Mouse (Mus musculus): ENCODE measurements at regions not wholly inside any gene's neighbourhood (a gene's known extent, or its start where the extent isn't known, plus 50 kb on each side); places are given as distances from the start of the nearest gene placed in this dataset.

DNA sequence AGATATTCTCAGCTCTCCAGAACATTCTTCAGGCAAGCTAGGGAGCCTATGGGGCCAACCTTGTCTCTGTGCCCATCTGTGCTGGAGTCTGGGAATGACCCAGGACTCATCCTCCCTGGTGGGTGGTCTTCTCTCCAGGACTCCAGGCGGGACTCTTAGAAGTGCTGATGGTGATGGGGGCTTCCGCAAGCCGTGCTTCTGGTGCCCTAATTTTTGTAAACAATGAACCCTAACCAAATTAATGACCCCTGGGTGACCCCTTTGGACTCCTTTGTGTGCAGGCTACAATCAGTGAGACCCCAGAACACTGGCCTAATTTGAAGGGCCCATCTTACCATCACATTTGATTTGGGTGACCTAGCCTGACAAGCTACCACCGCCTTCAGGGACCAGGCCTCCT lies 71.0 kb upstream of the Ccnd1 start:
- H3K4me3 ChIP-seq (ENCODE audit: low read depth, low read length), result no peak overlapping the region
- ATAC-seq (replicated peaks; ENCODE audit: insufficient number of reproducible peaks, low FRiP score, low TSS enrichment, low read depth) (no peak), DNase-seq (ENCODE audit: low spot score) (no peak)
- H3K36me3 ChIP-seq (replicated peaks; ENCODE audit: control insufficient read depth, insufficient read depth, low read depth, low read length), result no peaks in the 10 kb centered on the region
- no peak overlapping the region for H3K27ac ChIP-seq (replicated peaks; ENCODE audit: low read depth, low read length)
- H3K9ac ChIP-seq (replicated peaks; ENCODE audit: low read length), result no peak overlapping the region
- H3K4me1 ChIP-seq (ENCODE audit: control insufficient read depth, insufficient read depth, low read length), result no peaks in the 10 kb centered on the region
- no peak overlapping the region for H3K4me2 ChIP-seq (ENCODE audit: low read depth, low read length)
- 43% methylated on average over 4 of the region's 4 CpGs for WGBS
- no peaks in the 10 kb centered on the region for H3K9me3 ChIP-seq (replicated peaks; ENCODE audit: control insufficient read depth, low read length)
- no peaks in the 10 kb centered on the region for H3K27me3 ChIP-seq (ENCODE audit: control insufficient read depth, insufficient read depth, low read length)

DNA sequence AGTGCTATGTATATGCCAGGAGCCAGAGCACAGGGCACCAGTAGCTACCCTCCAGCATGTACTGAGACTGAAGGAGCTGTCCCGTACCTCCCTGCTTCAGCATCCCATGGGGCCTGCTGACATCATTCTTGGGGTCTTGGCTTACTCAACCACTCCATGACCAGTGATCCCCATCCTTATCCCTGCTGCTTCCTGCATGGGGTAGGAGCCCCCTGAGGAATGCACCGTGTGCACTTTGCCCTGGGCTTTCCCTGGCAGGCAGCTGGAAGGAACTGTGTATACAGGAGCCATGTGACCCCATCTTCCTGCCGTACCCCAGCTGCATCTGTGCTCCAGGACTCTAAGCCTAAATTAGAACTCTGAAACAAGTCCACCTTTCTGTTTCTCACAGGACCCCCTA lies 70.3 kb upstream of the Ccnd1 start:
- ATAC-seq (replicated peaks; ENCODE audit: insufficient number of reproducible peaks, low FRiP score, low TSS enrichment, low read depth) (no peak), DNase-seq (ENCODE audit: low spot score) (no peak)
- Histone ChIP-seq H3K4me2 (ENCODE audit: low read depth, low read length) (no peak overlapping the region), H3K4me3 (ENCODE audit: low read depth, low read length) (no peak overlapping the region), H3K27me3 (ENCODE audit: control insufficient read depth, insufficient read depth, low read length) (no peaks in the 10 kb centered on the region), H3K36me3 (replicated peaks; ENCODE audit: control insufficient read depth, insufficient read depth, low read depth, low read length) (no peaks in the 10 kb centered on the region), H3K9me3 (replicated peaks; ENCODE audit: control insufficient read depth, low read length) (no peaks in the 10 kb centered on the region), H3K9ac (replicated peaks; ENCODE audit: low read length) (no peak overlapping the region), H3K27ac (replicated peaks; ENCODE audit: low read depth, low read length) (no peak overlapping the region), H3K4me1 (ENCODE audit: control insufficient read depth, insufficient read depth, low read length) (no peaks in the 10 kb centered on the region)
- WGBS, result 51% methylated on average over 3 of the region's 3 CpGs

DNA sequence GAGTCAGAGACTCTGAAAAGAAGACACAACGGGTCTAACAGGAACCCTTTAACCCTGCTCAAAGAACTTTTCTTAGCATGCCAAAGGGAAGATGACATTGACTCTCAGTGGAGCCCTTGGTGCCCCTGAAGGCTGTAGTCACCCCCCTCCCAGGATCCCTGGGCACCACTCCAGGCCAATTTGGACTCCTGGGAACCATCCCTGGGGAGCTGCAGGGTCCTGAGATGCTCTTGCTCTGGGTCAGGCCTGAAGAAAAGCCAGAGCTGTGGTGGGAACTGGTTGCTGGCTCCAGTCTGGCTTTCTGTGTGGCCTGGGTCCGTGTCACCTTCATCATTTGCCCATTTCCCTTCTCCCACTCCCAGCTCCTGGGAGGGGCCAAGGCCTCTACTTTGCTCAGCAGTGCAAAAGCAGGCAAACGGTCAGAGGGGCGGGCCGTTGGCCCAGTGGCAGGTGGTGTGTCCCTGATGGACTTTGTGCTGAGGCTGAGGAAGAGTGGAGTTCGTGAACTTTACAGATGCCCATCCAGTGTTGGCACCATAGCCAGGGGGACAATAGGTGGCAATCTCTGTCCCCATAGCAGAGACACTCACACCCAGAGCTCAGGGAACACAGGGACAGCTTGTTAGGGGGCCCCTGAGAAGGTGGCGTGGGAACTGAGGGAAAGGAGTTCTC lies 69.1 kb upstream of the Ccnd1 start:
- no peaks in the 10 kb centered on the region for H3K27me3 ChIP-seq (ENCODE audit: control insufficient read depth, insufficient read depth, low read length)
- no peak overlapping the region for H3K9ac ChIP-seq (replicated peaks; ENCODE audit: low read length)
- H3K4me1 ChIP-seq (ENCODE audit: control insufficient read depth, insufficient read depth, low read length), result no peaks in the 10 kb centered on the region
- DNase-seq (ENCODE audit: low spot score) (no peak), ATAC-seq (replicated peaks; ENCODE audit: insufficient number of reproducible peaks, low FRiP score, low TSS enrichment, low read depth) (no peak)
- no peak overlapping the region for H3K4me2 ChIP-seq (ENCODE audit: low read depth, low read length)
- 76% methylated on average over 7 of the region's 7 CpGs for WGBS
- no peaks in the 10 kb centered on the region for H3K36me3 ChIP-seq (replicated peaks; ENCODE audit: control insufficient read depth, insufficient read depth, low read depth, low read length)
- H3K9me3 ChIP-seq (replicated peaks; ENCODE audit: control insufficient read depth, low read length), result no peaks in the 10 kb centered on the region
- no peak overlapping the region for H3K27ac ChIP-seq (replicated peaks; ENCODE audit: low read depth, low read length)
- no peak overlapping the region for H3K4me3 ChIP-seq (ENCODE audit: low read depth, low read length)

DNA sequence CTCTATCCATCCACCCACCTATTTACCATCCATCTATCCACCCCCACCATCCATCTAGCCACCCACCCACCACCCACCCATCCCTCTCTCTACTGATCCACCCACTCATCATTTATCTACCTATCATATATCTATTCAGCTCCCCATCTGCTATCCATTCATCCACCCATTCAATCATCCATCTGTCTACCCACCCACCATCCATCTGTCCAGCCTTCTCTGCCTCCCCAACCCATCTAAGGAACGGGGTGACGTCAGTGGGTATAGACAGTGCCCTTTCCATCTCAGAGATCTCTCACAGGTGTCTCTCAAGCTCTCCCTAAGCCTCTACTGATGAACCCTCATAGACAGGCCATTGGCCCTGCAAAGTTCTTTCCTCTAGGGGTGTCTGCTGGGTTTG lies 67.5 kb upstream of the Ccnd1 start:
- Histone ChIP-seq H3K9me3 (replicated peaks; ENCODE audit: control insufficient read depth, low read length) (no peaks in the 10 kb centered on the region), H3K27me3 (ENCODE audit: control insufficient read depth, insufficient read depth, low read length) (no peaks in the 10 kb centered on the region), H3K4me1 (ENCODE audit: control insufficient read depth, insufficient read depth, low read length) (no peaks in the 10 kb centered on the region), H3K36me3 (replicated peaks; ENCODE audit: control insufficient read depth, insufficient read depth, low read depth, low read length) (no peaks in the 10 kb centered on the region), H3K27ac (replicated peaks; ENCODE audit: low read depth, low read length) (no peak overlapping the region), H3K9ac (replicated peaks; ENCODE audit: low read length) (no peak overlapping the region), H3K4me2 (ENCODE audit: low read depth, low read length) (no peak overlapping the region), H3K4me3 (ENCODE audit: low read depth, low read length) (no peak overlapping the region)
- ATAC-seq (replicated peaks; ENCODE audit: insufficient number of reproducible peaks, low FRiP score, low TSS enrichment, low read depth), result no peak
- DNase-seq (ENCODE audit: low spot score), result no peak
- 83% methylated on average over 2 of the region's 2 CpGs for WGBS

DNA sequence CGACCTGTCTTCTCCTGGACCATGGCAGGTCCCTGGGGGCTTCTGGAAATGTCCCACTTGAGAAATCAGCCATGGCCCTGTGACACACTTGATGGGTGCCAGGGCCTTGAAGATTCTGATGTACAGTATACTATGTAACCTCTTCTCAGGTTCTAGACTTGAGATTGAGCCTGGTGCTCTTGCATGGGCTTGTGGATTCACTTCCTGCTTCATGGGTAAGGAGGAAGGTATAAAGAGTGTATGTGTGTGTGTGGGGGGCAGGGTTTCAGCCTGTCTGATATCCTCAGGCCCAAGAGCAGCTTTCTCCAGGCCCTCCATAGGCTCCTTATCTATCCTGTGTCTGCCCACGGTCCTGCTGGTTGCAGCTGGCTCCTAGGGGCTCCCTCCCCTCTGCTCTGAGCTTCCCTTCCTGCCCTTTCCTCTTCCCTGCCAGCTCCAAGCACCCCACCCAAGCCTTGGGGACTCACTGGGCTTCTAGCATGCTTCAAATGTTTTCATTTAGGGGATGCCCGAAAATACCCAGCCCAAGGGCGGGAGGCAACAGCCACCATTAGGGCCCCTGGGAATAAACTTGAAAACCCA lies 61.9 kb upstream of the Ccnd1 start:
- Histone ChIP-seq H3K4me2 (ENCODE audit: low read depth, low read length) (no peak overlapping the region), H3K27me3 (ENCODE audit: control insufficient read depth, insufficient read depth, low read length) (no peaks in the 10 kb centered on the region), H3K9me3 (replicated peaks; ENCODE audit: control insufficient read depth, low read length) (no peaks in the 10 kb centered on the region), H3K9ac (replicated peaks; ENCODE audit: low read length) (no peak overlapping the region), H3K4me3 (ENCODE audit: low read depth, low read length) (no peak overlapping the region), H3K4me1 (ENCODE audit: control insufficient read depth, insufficient read depth, low read length) (no peaks in the 10 kb centered on the region), H3K36me3 (replicated peaks; ENCODE audit: control insufficient read depth, insufficient read depth, low read depth, low read length) (no peaks in the 10 kb centered on the region), H3K27ac (replicated peaks; ENCODE audit: low read depth, low read length) (no peak overlapping the region)
- no peak for DNase-seq (ENCODE audit: low spot score)
- ATAC-seq (replicated peaks; ENCODE audit: insufficient number of reproducible peaks, low FRiP score, low TSS enrichment, low read depth), result no peak
- 61% methylated on average over 4 of the region's 4 CpGs for WGBS

DNA sequence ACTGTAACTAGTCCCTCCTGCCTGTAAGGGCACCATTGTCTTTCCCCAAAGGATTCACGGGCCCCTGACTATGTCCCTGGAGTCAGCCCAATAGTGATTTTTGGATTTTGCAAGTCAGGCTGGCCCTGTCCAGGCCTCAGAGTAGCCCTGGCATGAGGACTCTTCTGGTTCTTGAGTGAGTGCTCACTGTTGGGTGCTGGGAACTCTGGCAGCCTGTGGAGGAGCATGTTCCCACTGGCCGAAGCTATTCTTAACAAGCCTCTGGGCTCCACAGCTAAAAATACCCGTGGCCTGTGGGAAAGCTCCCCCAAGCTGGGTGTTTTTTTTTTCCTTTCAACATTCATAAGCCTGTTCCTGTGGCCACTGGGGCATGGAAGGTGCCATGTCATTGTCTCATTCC lies 60.0 kb upstream of the Ccnd1 start:
- Histone ChIP-seq H3K27me3 (ENCODE audit: control insufficient read depth, insufficient read depth, low read length) (no peaks in the 10 kb centered on the region), H3K27ac (replicated peaks; ENCODE audit: low read depth, low read length) (no peak overlapping the region), H3K9me3 (replicated peaks; ENCODE audit: control insufficient read depth, low read length) (no peaks in the 10 kb centered on the region), H3K4me3 (ENCODE audit: low read depth, low read length) (no peak overlapping the region), H3K4me2 (ENCODE audit: low read depth, low read length) (no peak overlapping the region), H3K36me3 (replicated peaks; ENCODE audit: control insufficient read depth, insufficient read depth, low read depth, low read length) (no peaks in the 10 kb centered on the region), H3K4me1 (ENCODE audit: control insufficient read depth, insufficient read depth, low read length) (no peaks in the 10 kb centered on the region), H3K9ac (replicated peaks; ENCODE audit: low read length) (no peak overlapping the region)
- WGBS, result 71% methylated on average over 3 of the region's 3 CpGs
- DNase-seq (ENCODE audit: low spot score) (no peak), ATAC-seq (replicated peaks; ENCODE audit: insufficient number of reproducible peaks, low FRiP score, low TSS enrichment, low read depth) (no peak)

DNA sequence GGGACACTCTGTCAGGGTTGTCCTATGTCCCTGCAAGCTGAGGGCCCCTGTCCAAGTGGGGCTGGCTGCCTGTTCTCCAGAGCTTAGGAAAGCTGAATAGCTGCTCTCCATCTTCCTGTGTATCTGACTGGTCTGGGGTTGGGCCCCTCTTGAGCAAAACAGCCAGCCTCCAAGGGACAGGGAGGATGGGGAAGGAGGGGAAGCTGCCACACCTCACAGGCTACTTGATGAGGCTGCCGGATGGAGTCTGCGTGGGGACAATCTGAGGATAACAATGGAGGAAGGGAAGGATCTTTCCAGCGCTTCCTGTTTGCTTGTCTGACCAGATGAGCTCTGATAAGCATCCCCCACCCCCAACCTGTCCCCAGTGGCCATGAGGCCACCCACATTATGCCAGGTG lies 57.1 kb upstream of the Ccnd1 start:
- DNase-seq (ENCODE audit: low spot score) (no peak), ATAC-seq (replicated peaks; ENCODE audit: insufficient number of reproducible peaks, low FRiP score, low TSS enrichment, low read depth) (no peak)
- no peak overlapping the region for H3K4me3 ChIP-seq (ENCODE audit: low read depth, low read length)
- 57% methylated on average over 3 of the region's 3 CpGs for WGBS
- H3K36me3 ChIP-seq (replicated peaks; ENCODE audit: control insufficient read depth, insufficient read depth, low read depth, low read length), result no peaks in the 10 kb centered on the region
- no peaks in the 10 kb centered on the region for H3K9me3 ChIP-seq (replicated peaks; ENCODE audit: control insufficient read depth, low read length)
- H3K4me1 ChIP-seq (ENCODE audit: control insufficient read depth, insufficient read depth, low read length), result no peaks in the 10 kb centered on the region
- H3K9ac ChIP-seq (replicated peaks; ENCODE audit: low read length), result no peak overlapping the region
- H3K27me3 ChIP-seq (ENCODE audit: control insufficient read depth, insufficient read depth, low read length), result no peaks in the 10 kb centered on the region
- H3K4me2 ChIP-seq (ENCODE audit: low read depth, low read length), result no peak overlapping the region
- H3K27ac ChIP-seq (replicated peaks; ENCODE audit: low read depth, low read length), result no peak overlapping the region

DNA sequence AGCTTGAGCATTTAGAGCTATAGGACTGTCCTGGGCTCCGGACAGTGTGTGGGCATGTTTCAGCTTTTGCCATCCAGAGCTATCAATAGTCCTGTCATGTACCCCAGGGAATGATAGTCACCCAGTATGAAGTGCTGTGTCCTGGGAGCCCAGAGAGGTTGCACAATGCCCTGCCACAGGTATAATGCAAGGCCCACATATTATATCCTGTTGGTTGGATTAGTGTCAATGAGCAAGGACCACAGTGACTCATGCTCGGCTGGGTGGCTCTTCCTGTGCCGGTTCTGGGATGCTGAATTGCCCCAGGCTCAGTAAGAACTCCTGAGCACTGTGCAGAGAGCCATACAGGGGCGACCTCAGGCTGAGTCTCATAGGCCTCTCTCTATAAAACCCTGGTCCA lies 54.5 kb upstream of the Ccnd1 start:
- no peak overlapping the region for H3K9ac ChIP-seq (replicated peaks; ENCODE audit: low read length)
- no peaks in the 10 kb centered on the region for H3K27me3 ChIP-seq (ENCODE audit: control insufficient read depth, insufficient read depth, low read length)
- WGBS, result 72% methylated on average over 4 of the region's 4 CpGs
- no peak overlapping the region for H3K4me3 ChIP-seq (ENCODE audit: low read depth, low read length)
- H3K9me3 ChIP-seq (replicated peaks; ENCODE audit: control insufficient read depth, low read length), result no peaks in the 10 kb centered on the region
- H3K4me1 ChIP-seq (ENCODE audit: control insufficient read depth, insufficient read depth, low read length), result no peaks in the 10 kb centered on the region
- DNase-seq (ENCODE audit: low spot score) (no peak), ATAC-seq (replicated peaks; ENCODE audit: insufficient number of reproducible peaks, low FRiP score, low TSS enrichment, low read depth) (no peak)
- H3K27ac ChIP-seq (replicated peaks; ENCODE audit: low read depth, low read length), result no peak overlapping the region
- no peaks in the 10 kb centered on the region for H3K36me3 ChIP-seq (replicated peaks; ENCODE audit: control insufficient read depth, insufficient read depth, low read depth, low read length)
- H3K4me2 ChIP-seq (ENCODE audit: low read depth, low read length), result no peak overlapping the region
